In the genomic region with DNA sequence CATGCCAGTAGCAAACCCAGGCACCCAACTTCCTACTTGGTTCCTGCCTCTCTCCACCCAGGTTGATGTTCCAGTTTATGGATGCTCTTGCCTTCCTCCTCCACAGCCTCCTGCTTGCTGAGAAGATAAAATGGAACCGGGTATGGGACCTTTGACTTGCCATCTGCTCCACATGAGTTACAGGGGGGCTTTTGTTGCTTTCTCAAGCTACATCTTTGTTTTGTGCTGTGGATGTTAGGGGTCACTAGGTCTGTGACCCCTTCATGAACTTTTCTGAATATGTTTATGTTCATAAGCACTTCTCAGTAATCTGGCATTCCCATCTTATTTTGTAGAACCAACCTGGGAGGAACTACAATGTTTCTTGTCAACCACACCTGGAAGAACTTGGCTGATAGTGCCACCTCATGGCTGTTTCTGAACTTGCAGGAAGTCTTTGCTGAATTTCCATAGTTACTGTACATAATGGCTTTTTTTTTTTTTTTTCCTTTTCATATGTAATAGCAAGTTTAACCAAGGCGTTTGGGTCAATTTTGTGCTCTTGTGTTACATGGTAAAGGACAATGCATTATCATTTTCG, we compare ENCODE assay signal across 8 mouse cellular contexts.
A peak's percentile ranks its signal among the peaks of the same experiment; 100 is the strongest.
DNase-seq lines count a peak whose midpoint lies in the region; ATAC-seq and TF ChIP-seq lines count a peak whose summit lies in the region.

No protein-coding gene starts in this region.

- ATAC-seq in midbrain, postnatal 0 days (ENCODE audit: low FRiP score) = no peak
- ATAC-seq in midbrain, embryonic 15.5 days (replicated peaks) = no peak
- ATAC-seq in Patski = peak; percentile 73
- no peak for ATAC-seq in forebrain, embryonic 11.5 days (replicated peaks; ENCODE audit: low FRiP score)

- H3K9ac ChIP-seq in midbrain, postnatal 0 days (replicated peaks; ENCODE audit: low read length, poor library complexity, severe bottlenecking) = no peak overlapping the region
- no peak overlapping the region for H3K9ac ChIP-seq in midbrain, embryonic 15.5 days
- H3K9ac ChIP-seq in forebrain, embryonic 11.5 days (ENCODE audit: low read length) = no peak overlapping the region

- H3K9me3 ChIP-seq in midbrain, postnatal 0 days (ENCODE audit: low read length) = no peaks in the 10 kb centered on the region
- H3K9me3 ChIP-seq in midbrain, embryonic 15.5 days = no peaks in the 10 kb centered on the region
- no peaks in the 10 kb centered on the region for H3K9me3 ChIP-seq in limb, embryonic 10.5 days (replicated peaks)
- H3K9me3 ChIP-seq in forebrain, embryonic 11.5 days (ENCODE audit: control insufficient read depth, low read length) = no peaks in the 10 kb centered on the region; the same call in 1 of the 2 replicates

- 49% methylated on average over 3 of the region's 3 CpGs for WGBS in midbrain, postnatal 0 days
- WGBS in midbrain, embryonic 15.5 days = 46% methylated on average over 3 of the region's 3 CpGs
- WGBS in limb, embryonic 10.5 days = 40% methylated on average over 3 of the region's 3 CpGs
- 49% methylated on average over 3 of the region's 3 CpGs for WGBS in forebrain, embryonic 11.5 days

- H3K4me1 ChIP-seq in midbrain, postnatal 0 days (ENCODE audit: insufficient read depth, low read length) = no peaks in the 10 kb centered on the region
- no peaks in the 10 kb centered on the region for H3K4me1 ChIP-seq in midbrain, embryonic 15.5 days
- no peaks in the 10 kb centered on the region for H3K4me1 ChIP-seq in limb, embryonic 10.5 days
- H3K4me1 ChIP-seq in forebrain, embryonic 11.5 days (replicated peaks; ENCODE audit: control insufficient read depth, insufficient read depth, low read length) = no peaks in the 10 kb centered on the region

- POLR2A ChIA-PET in Patski (lab: Charles Lee) = no interaction called here

- DNase-seq in midbrain, postnatal 0 days (ENCODE audit: low spot score) = peak; percentile 22
- DNase-seq in Patski (ENCODE audit: low read depth, low spot score) = no peak
- peak; percentile 21 to 30 for DNase-seq in cerebellum, postnatal 14 days
- DNase-seq in kidney, adult 11 months = peak; percentile 36
- DNase-seq in limb, embryonic 10.5 days (ENCODE audit: low spot score) = peak; percentile 55
- peak; percentile 5 for DNase-seq in right cerebral cortex, postnatal 4 days
- DNase-seq in forebrain, embryonic 11.5 days (ENCODE audit: low spot score) = no peak

- CTCF ChIA-PET in Patski (lab: Charles Lee) = no interaction called here

- no peaks in the 10 kb centered on the region for H3K27me3 ChIP-seq in midbrain, postnatal 0 days (ENCODE audit: insufficient read depth, low read length)
- no peaks in the 10 kb centered on the region for H3K27me3 ChIP-seq in midbrain, embryonic 15.5 days (replicated peaks)
- H3K27me3 ChIP-seq in Patski = no peaks in the 10 kb centered on the region
- no peaks in the 10 kb centered on the region for H3K27me3 ChIP-seq in limb, embryonic 10.5 days (ENCODE audit: low read depth, poor library complexity, severe bottlenecking)
- H3K27me3 ChIP-seq in forebrain, embryonic 11.5 days (ENCODE audit: control insufficient read depth, insufficient read depth, low read length) = no peaks in the 10 kb centered on the region

- no peak overlapping the region for H3K4me2 ChIP-seq in midbrain, postnatal 0 days (ENCODE audit: low read depth, low read length, poor library complexity, severe bottlenecking)
- no peak overlapping the region for H3K4me2 ChIP-seq in midbrain, embryonic 15.5 days
- H3K4me2 ChIP-seq in forebrain, embryonic 11.5 days (ENCODE audit: low read depth, low read length, severe bottlenecking) = no peak overlapping the region

- no peak overlapping the region for H3K27ac ChIP-seq in midbrain, postnatal 0 days (ENCODE audit: low read depth, low read length)
- no peak overlapping the region for H3K27ac ChIP-seq in midbrain, embryonic 15.5 days
- H3K27ac ChIP-seq in limb, embryonic 10.5 days = no peak overlapping the region
- no peak overlapping the region for H3K27ac ChIP-seq in forebrain, embryonic 11.5 days (ENCODE audit: low read depth, low read length)

- no peaks in the 10 kb centered on the region for H3K36me3 ChIP-seq in midbrain, postnatal 0 days (ENCODE audit: insufficient read depth, low read length)
- no peaks in the 10 kb centered on the region for H3K36me3 ChIP-seq in midbrain, embryonic 15.5 days (replicated peaks)
- H3K36me3 ChIP-seq in limb, embryonic 10.5 days = no peaks in the 10 kb centered on the region
- H3K36me3 ChIP-seq in forebrain, embryonic 11.5 days (ENCODE audit: control insufficient read depth, insufficient read depth, low read length) = no peaks in the 10 kb centered on the region

- H3K4me3 ChIP-seq in midbrain, postnatal 0 days (ENCODE audit: low read depth, low read length) = no peak overlapping the region
- H3K4me3 ChIP-seq in midbrain, embryonic 15.5 days = no peak overlapping the region
- H3K4me3 ChIP-seq in limb, embryonic 10.5 days = no peak overlapping the region
- H3K4me3 ChIP-seq in forebrain, embryonic 11.5 days (ENCODE audit: low read depth, low read length) = no peak overlapping the region

- TF ChIP-seq CTCF in midbrain, postnatal 0 days (IDR thresholded peaks at IDR 0.05) = peak; percentile 39
- TF ChIP-seq CTCF in Patski (IDR thresholded peaks at IDR 0.05) = peak; percentile 44

- in situ Hi-C loops in Patski (cut with MboI; ENCODE audit: low pct_unique_long_range_greater_than_20kb) = no loop called here

Comparison
In these comparisons a context has a peak if more than half of its experiments do, and no peak if none do; other contexts are left out.
1. DNase-seq: peak in midbrain, postnatal 0 days (single experiment), cerebellum, postnatal 14 days (2 of 2), kidney, adult 11 months (single experiment), limb, embryonic 10.5 days (single experiment) and right cerebral cortex, postnatal 4 days (single experiment); none in Patski (single experiment) and forebrain, embryonic 11.5 days (single experiment).